Mouse (Mus musculus) adrenal gland, postnatal 10 days (tissue): Measurements from ENCODE around the gene Slc35b2. TPM values are rescaled to one million over a fixed set of nuclear protein-coding genes. Genes with fewer than 3 reads are reported as not detected.

ENCODE experiments used
- DNase-seq: peaks from one replicate; pipeline ENCODE4 v3.0.0; 2021; ENCODE audit warnings: mixed read lengths
- total RNA-seq, 2 experiments: library from RNA; stranded (reverse); gene quantifications; 2 replicates each; pipeline ENCODE4 v1.2.3; 2021

The Slc35b2 gene
- total RNA-seq, 2 experiments from 2014 or later = 65.9 TPM

GRCm38 (mm10) chr17:45601325-45601724 is 37.7 kb downstream of the Slc35b2 start:
- no peak for DNase-seq

DNA sequence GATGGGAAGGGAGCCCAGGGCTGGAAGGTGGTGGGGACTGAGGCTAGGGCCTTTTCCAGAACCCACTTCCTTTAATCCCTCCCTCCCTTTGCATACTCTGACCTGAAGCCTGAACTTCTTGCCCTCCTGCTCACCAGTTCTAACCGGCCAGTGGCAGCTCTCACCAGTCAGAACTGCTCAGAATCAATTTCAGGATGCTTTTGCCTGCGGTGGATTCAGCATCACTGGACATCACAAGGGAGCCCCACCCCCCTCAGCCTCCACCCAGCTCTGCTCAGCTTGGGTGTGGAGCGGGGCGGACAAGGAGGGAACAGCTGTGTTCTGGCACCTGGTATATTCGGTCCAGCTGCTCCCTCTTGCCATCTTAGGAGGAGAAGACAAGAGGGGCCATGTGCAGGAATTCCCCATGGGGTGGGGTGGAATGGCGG is 38.2 kb downstream of the Slc35b2 start, which contains the start of gene Mymx:
Gene Mymx, minus strand, starts transcription at position 226 of the 428 bp plus-strand sequence.
- no peak for DNase-seq

DNA sequence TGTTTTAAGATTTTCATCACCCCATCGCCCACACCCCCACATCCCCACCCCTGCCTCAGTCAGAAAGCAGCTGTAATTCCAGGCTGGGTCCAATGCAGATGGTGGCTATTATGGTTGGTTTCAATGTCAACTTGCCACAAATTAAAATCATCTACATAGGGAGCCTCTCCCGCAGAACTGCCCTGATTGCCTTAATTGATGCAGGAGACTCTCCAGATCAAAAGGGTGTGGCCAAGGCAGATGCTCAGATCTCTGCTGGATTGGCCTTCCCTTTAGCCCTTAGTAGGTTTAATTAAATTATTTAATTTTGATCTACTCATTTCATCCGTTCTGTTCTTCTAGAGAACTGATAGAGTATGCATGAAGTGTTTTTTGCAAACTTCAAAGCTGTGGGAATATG is 39.3 kb downstream of the Slc35b2 start:
- no peak for DNase-seq

DNA sequence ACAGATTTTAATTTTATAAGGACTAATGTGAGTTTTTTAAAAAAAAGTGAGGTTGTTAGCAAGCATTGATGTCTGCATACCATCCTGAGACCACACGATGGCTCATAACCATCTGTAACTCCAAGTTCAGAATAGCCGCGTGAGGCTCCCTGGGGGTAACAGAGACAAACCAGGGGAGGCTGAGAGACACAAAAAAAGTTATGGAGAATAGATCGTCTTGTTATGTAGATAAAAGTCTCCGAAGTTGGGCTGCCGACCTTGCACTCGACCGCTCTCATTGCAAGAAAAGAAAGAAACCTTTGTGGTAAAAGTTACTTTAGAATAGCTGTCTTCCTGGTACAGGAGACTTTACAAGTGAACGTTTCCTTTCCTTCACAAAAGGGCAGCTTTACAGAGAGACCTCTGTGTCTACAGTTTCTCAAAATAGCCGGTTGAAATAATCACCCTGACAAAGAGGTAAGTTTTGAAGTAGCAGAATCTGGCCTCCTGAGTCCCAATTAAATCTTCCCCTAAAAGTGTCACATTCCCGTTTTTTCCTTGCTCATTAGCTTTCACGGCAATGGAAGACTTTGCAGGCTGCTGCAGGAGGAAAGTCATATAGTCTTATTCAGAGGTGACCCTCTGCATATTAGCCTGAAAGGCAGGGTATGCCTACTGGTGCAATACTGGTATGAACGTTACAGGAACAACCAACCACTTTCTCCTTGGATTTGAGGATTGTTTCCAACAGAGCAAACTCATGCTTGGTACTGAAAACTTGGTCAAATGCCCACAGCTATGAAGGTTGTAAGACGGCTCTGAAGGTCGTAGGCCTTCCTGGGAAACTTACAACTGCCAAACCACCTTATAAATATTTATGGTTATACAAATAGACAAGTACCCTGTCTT is 43.6 kb downstream of the Slc35b2 start:
- DNase-seq = no peak

- DNase-seq = no peak
Observed at GRCm38 (mm10) chr17:45608396-45608795, 44.7 kb downstream of the Slc35b2 start.

- peak; percentile 34 for DNase-seq
Observed at GRCm38 (mm10) chr17:45610144-45610866, 46.6 kb downstream of the Slc35b2 start.

DNA sequence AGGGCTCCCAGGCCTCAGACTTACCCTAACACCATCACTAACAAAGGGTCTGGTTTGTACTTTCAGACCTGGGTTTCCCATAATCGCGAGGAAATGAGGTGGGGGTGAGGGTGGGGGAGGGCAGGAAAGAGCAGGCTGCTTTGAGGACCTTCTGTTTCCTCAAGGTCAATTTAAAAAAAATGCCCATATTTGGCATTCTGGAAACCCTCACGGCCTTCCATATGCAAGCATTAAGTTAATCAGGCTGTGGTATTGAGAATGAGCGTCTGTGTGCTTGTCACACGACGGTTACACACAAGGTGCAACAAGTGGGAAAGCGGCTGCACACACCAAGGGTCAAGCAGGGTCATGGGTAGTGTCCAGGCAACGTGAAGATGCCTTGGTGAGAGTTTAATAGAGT is 48.3 kb downstream of the Slc35b2 start:
- no peak for DNase-seq

DNA sequence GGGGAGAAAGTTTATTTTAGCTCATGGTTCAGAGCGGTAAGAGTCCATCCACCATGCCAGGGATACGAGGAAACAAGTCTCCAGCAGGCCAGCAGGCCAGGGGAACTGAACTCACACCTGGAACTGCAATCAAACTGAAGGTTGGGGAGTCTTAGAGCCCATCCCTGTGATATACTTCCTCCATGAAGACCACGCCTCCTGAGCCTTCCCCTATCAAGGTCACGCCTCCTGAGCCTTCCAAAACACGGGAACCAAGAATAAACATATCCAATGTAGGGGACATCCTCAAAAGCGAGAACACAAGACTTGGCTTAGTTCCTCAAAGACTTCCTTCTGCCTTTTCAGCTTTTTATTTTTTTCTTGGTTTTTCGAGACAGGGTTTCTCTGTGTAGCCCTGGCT is 49.2 kb downstream of the Slc35b2 start:
- DNase-seq = no peak

- DNase-seq = no peak
Observed at GRCm38 (mm10) chr17:45616046-45616650, 52.5 kb downstream of the Slc35b2 start.

DNA sequence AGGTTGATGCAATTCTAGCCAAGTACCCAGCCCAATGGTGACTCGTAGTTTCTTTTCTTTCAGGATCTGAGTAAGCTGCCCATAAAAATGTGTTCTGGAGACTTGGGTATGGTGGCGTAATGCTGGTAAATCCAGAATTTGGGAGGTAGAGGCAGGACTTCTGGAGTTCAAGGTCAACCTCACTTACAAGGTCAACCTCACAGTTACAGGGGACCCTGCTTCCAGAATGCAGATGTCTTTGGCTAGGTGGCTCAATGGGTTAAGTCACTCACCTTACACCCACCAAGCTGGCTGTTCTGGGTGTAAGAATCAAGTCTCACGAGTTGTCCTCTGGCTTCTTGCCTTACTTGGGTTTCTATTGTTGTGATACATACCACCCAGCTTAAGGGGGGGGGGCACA is 53.0 kb downstream of the Slc35b2 start:
- DNase-seq = no peak

Other genes starting within 250 kb of the Slc35b2 start
- 10 to 100 TPM; 40.0 to 40.9 TPM for gene Cdc5l, start 130.1 kb upstream of the Slc35b2 start, total RNA-seq
- under 1 TPM in 1 of 2 experiments, not detected in 1; 0.48 TPM for gene Spats1, start 88.5 kb upstream of the Slc35b2 start, total RNA-seq
- 10 to 100 TPM; 17.6 to 22.6 TPM for gene Aars2, start 57.0 kb upstream of the Slc35b2 start, total RNA-seq
- not detected for gene Tcte1, start 40.4 kb upstream of the Slc35b2 start, total RNA-seq
- 1 to 10 TPM; 1.2 to 3.1 TPM for gene Tmem151b, start 14.2 kb upstream of the Slc35b2 start, total RNA-seq
- 1 to 10 TPM; 4.4 to 6.2 TPM for gene Nfkbie, start 8.2 kb upstream of the Slc35b2 start, total RNA-seq
- 1,000 to 10,000 TPM; 1,111 to 1,198 TPM for gene Hsp90ab1, start 9.4 kb downstream of the Slc35b2 start, total RNA-seq
- gene Slc29a1, start 35.7 kb downstream of the Slc35b2 start, total RNA-seq = 100 to 1,000 TPM; 130 to 145 TPM
- 1 to 10 TPM in 1 of 2 experiments, under 1 TPM in 1; 0.57 to 1.9 TPM for gene Mymx, start 38.2 kb downstream of the Slc35b2 start, total RNA-seq
- under 1 TPM in 1 of 2 experiments, not detected in 1; 0.63 TPM for gene Capn11, start 95.5 kb downstream of the Slc35b2 start, total RNA-seq
- gene Mrpl14, start 122.4 kb downstream of the Slc35b2 start, total RNA-seq = 100 to 1,000 TPM; 131 to 137 TPM
- gene Tmem63b, start 123.0 kb downstream of the Slc35b2 start, total RNA-seq = 10 to 100 TPM; 44.9 to 56.8 TPM
- not detected for gene 1600014C23Rik, start 170.0 kb downstream of the Slc35b2 start, total RNA-seq